Mouse (Mus musculus) ES-Bruce4 (cell line): ENCODE results near the gene Krtap9-3.

Source experiments
- CTCF ChIP-seq: IDR thresholded peaks from one replicate; pipeline ENCODE4 v1.8.1; 2011; ENCODE audit warnings: low read depth, low read length
- EP300 ChIP-seq: IDR thresholded peaks from 2 replicates; pipeline ENCODE4 v1.6.1; 2011; ENCODE audit warnings: low read depth, low read length; ENCODE audit not compliant: insufficient read depth

DNA sequence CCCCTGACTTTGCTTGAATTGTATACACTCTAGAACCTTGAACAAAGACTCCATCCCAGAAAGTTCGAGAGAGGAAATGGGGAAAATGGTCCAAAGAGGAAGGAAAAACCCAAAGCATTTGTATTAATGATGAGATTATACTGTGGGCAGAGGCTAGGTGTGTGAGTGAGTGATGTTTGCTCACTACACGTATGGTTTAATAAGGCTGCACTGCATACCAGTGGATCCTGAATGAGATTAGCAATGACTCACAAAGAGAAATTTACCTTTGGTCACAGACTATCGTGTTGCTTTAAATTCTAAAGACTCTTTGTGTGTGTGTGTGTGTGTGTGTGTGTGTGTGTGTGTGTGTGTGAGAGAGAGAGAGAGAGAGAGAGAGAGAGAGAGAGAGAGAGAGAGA is 33.0 kb upstream of the Krtap9-3 start:
- TF ChIP-seq CTCF (no peak), EP300 (no peak)
